Mouse (Mus musculus) cerebellum, adult 9-11 months (tissue): ENCODE measurements around the gene Tbx1.

ENCODE experiments used
- DNase-seq: peaks from one replicate; pipeline ENCODE4 v3.0.0; 2022

Tbx1 gene

DNA sequence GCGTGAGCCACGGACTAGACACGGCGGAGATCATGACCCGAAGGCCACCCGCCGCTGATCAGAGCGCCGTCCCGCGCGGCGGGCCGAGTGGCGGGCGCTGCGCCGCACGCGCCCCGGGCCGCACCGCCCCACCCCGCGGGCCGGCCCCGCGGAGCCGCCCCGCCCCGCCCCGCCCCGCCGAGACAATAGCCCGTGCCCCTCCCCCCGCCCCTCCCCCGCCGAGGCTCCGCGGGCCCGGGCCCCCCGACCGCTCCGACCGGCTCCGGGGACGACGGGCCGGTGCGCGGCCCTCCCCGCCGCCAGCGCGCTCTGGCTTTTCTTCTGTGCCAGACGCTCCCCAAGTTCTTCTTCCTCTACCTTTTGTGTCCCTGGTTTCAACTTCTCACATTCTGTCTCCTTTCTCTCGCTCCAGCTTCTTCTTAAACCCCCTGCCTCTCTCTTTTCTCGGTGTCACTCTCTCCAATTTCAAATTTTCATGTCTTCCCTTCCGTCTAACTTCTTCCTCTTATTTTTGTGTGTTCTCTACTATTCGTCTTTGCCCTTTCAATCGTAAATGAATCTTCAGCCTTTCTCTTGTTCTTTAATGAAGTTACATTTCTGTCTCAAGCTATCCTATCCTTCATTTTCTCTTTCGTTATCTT is 3.4 kb downstream of the Tbx1 start:
- DNase-seq = no peak

DNA sequence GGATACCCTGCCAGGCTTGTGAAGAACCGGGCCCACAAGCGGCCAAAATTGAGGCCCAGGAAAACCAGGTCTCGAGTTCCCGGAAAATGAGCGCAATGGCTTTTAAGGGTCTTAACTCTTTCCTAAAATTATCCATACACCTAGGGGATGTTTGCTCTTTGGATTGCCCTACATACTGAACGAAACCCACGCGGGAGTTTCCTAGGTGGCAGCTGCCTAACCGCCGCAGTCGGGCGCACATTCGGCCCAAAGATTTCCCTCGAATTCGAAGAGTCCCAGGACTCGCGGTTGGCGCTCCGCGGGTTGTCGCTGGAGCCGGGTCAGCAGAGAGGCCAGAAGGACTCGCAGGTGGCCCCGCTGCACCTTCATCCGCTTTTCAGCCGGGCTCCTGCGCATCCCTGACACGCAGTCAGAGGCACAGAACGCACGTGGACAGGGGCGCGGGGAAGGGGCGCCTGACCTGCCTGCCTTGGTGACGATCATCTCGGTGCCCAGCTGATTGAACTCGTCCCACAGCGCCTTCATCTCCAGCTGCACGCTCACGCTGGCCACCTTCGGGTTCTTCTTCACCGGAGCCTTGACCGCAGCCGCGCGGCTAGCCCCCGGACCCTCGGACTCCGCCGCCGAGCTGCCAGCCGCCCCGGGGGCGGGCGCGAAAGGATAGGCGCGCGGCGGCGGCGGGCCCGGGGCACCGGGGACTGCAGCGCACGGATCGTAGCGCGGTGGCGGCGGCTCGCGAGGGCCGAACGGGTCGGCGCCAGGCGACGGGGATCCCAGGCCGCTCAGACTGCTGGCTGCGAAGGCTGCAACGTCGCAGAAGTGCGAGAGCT is 4.2 kb downstream of the Tbx1 start:
- DNase-seq = no peak

DNA sequence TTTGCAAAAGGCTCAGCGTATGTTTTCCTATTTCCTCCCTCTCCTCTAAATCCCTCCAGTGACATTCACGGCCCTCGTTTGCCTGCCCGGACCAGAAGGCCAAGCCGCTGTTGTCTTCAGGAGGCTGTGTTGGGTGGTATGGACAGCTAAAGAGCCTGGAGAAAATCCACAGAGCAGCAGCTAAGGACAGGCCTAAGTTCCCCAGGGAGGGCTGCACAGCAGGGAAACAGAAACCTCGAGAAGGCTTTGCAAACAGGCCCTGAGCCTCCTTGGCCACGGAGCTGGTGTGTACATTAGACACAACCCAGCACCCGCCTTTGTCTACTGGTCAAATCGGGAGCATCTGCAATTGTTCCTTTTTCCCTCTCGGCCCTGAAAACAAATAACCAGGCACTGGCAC is 4.8 kb downstream of the Tbx1 start:
- DNase-seq = no peak

DNA sequence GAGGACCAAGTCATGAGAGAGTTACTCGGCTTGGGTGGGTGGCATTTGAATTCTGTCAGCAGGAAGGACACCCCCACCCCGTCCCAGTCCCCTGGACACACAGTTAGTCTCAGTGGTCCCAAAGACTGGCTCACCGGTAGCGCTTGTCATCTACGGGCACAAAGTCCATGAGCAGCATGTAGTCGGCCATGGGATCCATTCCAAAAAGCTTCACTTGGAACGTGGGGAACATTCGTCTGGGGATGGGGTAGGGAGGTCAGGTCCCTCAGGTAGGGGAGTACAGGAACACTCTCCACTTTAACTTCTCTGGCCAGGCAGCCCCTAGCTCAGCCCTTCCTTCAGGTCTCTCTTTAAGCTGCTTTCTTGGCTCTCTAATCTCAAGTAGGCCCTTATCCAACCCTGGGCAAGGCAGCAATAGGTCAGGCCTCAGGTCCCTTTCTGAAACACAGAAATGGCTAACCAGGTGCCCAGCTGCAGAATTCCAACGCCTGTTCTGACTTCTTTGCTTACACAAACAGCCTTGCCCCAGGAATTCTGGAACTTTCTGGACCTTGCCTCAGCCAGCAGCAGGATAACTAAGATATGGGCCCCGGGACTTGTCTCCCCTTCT is 5.5 kb downstream of the Tbx1 start:
- DNase-seq = no peak

DNA sequence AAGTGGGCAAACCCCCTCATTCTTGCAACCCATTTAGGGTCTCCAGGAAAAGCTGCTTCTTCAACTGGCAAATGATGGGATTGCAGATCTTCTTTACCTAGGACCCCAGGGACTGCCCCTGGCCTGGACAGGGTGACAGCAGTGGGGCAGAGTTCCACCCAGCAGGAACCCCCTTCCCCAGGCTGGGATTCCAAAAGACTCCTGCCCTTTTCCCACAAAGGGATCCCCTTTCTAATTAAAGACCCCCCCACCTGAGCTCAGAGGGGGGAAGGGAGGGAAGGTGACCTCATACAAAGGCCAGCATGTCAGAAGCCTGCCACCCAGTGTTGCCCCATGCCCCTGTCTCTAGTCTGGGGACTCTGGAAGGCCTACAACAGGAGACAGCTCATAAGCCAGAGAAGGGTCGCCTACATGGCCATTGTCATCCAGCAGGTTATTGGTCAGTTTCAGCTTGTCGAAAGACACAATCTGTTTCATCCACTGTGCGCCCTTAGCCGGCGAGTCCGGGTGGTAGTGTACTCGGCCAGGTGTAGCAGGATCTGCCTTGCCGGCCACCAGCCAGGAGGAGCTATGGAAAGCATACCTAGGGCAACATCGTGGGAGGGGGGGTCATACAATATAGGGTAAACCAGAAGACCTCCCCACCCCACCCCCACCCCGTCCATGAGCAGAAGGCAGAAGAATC is 6.7 kb downstream of the Tbx1 start:
- no peak for DNase-seq

DNA sequence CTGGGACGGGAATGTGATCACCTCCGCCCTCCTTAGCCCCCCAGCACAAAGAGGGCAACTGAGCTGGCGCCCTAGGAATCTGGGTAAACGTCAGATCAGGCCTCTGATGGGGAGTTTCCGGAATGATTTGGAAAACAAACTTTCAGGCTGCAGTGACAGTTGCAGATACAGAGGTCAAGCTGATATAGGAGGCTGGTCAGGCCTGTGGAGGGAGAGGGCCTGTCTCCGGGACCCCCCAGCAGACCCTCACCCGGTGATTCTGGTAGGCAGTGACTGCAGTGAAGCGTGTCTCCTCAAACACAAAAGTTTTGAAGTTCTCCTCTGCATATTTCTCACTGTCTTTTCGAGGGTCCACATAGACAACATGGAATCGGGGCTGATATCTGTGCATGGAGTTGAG is 7.3 kb downstream of the Tbx1 start:
- no peak for DNase-seq

DNA sequence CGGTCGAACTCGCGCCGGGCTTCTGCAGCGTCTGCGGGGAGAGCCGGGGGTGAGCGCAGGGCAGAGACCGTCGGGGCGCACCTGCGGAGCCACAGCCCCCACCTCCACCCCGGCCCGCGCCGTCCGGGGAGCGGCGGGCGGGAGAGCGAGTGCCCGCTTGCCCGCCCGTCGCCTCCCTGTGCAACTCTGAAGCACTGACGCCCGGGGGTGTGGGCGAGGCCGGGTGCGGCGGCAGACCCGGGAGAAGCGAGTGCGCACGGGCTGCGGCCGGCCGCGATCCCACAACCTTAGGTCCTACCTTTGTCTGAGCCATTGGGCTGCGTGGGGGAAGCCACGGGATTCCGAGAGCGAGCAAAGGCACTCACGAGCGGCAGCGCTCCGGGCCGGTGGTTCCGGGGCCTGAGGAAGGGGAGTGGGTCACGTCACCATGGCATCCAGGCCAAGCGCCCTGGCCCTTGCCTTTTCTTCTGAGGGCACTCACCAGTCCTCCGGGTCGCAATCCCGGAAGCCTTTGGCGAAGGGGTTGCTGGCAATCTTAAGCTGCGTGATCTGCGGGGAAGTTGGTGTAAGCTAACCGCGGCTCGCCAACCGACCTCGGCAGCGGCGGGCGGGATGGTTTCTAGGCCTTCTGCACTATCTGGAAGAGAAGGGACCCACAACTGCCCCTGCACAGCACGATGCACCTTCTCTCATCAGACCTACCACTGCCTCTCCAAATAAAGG is 7.9 kb downstream of the Tbx1 start:
- DNase-seq = no peak

DNA sequence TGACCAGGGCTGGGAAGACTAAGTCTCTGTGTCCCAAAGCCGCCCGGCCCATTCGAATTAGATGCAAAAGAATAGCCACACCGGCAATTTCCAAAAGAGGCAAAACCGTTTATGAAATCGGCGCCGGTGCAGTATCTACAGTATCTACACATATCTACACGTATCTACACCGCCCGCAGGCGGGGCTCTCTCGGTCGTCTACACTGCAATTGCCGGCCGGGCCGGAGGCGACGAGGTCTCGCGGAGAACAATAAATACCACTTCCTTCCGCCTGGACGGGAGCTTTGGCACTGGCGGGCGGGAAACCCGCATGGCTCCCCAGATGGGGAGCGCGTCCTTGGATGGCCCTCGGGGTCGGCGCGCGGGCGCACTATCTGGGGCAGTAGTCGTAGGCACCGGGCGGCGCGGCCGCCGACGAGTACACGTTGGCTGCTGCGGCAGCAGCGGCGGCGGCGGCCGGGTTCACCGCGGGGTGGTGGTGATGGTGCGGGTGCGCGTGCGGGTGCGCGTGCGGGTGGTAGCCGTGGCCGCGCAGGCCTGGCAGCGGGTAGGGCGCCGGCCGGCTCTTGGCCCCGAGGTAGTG is 8.8 kb downstream of the Tbx1 start:
- no peak for DNase-seq

DNA sequence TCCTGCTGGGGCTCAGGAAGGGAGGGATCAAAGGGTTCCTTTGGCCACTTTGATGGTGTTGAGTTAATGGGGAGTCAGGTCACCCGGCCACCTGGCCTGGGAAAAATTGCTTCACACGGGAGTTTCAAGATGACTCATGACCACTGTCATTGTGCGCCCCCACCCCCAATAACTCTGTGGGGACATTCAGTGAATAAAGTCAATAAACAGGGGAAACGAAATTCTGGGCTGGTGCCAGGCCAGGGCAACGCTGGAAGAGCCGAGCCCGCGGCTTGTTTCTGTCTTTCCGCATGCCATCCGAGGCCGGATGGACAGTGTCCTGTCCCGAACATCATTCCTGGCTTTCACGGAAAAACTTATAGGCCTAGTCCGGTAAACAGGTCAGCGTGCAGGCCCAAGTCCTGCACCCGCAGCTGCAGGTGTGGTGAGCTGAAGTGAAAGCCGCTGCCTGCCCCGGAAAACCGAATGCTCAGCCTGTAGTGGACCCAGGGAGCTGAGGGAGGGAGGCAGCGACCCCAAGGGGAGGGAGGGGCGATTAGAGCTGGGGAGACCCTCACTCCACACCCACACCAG is 9.3 kb downstream of the Tbx1 start:
- no peak for DNase-seq

DNA sequence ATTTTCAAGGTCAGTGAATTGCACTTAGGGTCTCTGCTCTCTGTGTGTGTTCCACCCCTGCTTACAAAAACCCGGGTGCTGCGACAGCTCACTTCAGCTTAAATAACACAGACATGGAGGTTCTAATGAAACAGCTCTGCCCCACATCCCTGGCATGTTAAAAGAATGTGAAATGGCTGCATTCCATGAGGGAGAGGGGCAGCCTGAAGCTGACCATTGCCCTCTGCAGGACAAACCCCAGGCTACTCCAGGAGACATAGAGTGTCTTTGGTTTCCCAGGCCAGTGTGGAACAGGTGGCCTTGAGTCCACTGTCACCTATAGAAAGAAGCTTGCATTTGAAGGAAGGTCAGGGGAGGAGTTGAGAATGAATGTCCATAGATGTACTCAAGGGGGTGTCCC is 10.1 kb downstream of the Tbx1 start:
- no peak for DNase-seq

DNA sequence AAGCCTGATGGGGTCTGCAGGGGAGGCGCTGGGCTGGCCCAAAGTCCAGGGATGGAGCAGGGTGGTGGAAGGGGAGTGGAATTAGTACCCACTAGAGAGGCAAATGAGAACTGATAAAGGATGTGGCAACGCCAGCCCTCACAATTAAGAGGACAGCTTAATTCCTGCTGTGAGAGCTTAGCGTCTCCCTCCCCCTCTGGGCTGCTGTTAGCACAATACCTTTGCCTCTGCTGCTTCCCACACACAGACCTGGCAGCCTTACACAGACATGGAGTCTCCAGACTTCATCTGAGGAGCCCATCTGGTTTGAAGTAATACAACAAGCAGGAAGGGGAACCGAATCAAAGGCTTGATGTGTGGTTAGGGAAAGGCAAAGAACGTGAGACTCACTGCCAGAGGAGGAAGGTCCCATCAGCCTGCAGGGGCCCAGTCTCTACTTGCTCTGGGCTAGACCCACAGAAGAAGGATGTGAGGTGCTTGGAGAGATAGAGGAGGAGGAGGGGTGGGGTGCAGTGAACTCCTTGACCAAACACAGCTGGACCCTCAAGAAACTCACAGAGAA is 12.8 kb downstream of the Tbx1 start:
- no peak for DNase-seq

DNA sequence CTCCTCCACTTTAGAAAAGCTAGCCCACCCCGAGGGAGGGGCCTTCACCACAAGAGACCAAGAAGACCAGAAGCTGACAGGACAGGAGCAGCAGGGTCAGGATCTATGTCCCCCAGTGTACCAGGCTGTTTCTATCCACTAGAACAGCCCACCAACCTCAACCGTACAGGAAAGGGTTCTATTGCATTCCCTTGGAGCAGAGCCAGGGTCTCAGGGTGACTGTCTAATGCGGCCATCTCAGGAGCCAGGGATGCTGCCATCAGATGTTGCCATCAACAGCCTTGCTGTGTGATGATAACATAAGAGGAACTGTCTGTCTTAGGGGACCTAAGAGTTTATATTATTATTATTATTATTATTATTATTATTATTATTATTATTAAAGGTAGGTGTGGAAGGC is 13.4 kb downstream of the Tbx1 start:
- DNase-seq = no peak

DNA sequence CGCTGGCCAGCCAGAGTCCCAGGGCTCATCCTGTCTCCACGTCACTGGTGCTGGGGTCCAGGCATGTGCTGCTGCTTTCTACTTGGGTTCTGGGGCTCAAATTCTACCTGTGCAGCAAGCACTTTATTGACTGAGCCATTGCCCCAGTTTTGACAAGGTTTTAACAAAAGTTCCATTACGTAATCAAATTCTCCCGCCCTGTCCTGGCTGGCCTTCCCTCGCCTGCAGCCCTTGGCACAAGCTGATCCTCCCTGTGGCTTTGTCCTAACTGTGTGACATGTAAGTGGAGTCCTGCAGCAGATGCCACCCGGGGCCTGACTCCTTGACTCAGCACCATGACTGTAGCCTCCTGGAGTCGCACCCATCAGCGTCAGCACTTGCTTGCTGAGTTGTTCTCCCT is 16.3 kb downstream of the Tbx1 start:
- peak; percentile 14 for DNase-seq

DNA sequence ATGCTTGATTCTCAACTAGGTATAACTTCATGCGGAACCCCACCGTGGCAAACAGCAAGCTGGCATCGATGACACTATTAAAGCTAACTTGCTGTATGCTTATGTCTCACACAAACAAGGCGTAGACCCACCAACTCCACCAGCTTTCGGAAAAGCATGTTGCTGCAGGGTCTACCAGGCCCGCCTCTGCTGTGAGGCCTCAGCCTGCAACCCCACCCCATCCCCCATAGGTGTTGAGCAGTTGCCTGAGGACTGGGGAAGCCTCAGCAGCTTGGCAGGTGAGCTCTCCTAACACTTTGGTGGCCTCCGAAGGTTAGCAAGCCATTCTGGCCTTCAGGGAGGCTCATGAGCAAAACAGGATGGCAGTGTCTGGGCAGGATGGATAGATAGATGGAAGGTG is 21.9 kb downstream of the Tbx1 start:
- no peak for DNase-seq

DNA sequence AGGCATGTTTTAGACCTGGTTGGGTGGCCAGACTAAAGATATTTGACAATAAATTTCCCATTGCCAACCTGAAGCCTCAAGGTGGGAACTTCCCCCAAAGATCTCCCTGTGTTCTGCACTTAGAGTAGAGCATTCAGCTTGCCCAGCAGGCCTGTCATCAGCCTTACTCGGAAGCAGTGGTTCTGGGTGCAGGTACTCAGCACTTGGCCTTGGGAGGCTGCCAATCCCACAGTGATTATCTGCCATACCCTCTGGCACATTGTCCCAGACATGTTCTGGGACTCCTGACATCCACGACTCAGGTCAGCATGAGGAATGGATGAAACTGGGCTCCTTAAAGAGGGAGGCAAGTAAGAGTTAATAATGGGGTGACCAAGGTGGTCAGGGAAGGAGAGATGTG is 26.0 kb downstream of the Tbx1 start:
- no peak for DNase-seq

DNA sequence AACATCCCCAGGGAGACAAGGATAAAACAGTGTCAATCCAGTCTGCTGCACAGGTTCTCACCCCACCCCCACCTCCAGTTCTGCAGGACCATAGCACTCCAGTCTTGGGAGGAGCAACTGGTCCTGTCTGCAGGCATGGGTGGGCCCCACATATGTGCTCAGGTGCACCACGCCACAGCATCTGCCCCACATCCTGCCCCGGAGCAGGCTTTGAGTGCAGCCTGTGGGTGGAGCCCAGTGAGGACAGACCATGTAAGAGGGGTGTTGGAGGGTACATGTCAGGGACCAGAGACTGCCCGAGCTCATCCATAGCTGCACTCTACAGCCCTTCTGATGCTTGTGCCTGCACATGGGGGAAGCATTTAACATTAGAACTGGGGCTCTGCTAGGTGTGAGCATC is 34.0 kb downstream of the Tbx1 start:
- DNase-seq = no peak

DNA sequence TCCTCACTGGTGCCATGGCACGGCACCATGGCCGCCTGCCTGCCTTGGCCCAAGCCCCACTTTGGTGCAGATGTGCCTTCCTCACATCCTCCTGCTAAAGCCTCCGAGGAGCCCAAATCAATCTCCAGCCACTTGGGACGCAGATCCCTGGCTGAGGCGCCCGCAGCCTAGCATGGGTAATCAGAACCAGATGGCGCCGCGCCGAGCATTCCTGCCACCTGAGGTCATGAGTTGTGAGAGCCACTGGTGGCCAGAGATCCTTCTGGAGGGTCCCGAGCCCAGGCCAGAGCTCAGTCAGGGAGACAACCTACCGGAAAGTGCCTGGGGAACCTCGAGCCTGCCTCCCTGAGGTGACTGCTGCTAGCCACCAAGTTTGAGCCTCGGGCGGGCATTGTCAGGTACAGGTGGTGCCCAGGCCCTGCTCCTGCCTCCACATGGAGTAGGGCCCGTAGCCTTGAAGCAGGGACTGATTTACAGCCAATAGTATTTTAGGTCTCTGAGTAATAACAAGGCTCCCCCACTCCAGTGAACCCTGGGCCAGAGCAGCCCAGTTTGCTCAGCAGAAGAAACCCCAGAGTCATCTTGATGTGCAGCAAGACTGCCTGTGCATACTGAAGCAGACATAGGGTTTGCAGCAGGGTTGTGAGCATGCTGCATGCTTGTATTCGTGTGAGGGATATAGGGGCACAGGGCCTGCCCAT is 35.1 kb downstream of the Tbx1 start:
- no peak for DNase-seq

DNA sequence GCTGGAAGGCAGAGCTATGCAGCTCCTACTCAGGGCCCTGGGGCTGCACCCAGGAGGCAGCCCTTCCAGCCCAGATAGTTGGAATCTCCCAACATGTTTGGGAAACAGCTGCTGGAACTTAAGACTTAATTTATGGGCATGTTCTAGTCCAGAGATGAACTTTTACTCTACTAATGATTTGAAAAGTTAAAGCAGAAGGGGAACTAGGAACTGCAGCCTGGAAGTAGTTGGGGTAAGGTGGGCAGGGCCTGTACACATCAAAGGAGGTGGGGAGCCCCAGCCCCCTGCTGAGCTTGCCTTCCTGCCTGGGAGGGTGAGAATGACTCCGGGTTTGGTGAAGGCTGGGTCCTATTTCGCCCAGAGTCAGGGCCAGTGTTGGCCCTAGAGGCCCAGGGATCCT is 35.8 kb downstream of the Tbx1 start:
- no peak for DNase-seq

DNA sequence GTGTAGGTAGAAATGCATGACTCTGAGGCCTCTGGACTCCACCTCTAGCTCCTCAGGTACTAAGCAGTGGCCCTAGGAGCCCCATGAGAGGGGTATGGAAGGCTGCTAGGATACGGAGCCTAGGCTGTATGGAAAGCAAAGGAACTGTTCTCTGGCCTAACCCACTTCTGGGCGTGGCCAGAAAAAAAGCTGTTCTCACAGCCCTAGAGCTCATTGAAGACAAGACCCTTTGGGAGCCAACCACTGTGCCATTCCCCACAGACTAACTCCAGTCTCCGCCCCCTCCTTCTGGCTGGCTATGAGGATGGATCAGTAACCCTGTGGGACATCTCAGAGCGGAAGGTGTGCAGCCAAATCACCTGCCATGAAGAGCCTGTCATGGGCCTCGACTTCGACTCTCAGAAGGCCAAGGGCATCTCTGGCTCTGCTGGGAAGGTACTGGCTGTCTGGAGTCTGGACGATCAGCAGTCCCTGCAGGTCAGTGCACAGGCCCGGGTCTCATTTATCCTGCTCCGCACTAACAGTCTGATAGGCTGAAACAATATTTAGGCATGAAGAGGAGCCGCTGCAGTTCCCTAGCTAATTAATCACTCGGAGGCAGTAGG is 38.3 kb downstream of the Tbx1 start:
- no peak for DNase-seq

DNA sequence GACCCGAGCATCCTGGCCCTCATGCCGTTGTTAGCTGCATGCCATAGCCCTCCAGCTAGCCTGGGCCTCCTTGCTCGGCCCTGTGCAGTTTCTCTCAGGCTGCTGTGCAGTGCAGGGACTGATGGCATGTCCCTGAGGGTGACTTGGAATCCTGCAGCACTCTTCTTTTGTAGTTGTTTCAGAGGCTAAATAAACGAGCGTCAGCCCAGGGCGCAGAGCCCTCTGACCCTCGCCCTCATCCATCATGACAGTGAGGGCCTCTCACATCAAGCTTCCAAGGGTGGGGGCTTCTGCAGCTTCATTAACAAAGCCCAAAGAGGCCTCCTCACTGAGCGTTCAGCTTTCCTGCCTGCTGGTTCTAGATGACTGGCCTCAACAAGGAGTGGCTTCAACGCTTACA is 38.9 kb downstream of the Tbx1 start:
- no peak for DNase-seq

DNA sequence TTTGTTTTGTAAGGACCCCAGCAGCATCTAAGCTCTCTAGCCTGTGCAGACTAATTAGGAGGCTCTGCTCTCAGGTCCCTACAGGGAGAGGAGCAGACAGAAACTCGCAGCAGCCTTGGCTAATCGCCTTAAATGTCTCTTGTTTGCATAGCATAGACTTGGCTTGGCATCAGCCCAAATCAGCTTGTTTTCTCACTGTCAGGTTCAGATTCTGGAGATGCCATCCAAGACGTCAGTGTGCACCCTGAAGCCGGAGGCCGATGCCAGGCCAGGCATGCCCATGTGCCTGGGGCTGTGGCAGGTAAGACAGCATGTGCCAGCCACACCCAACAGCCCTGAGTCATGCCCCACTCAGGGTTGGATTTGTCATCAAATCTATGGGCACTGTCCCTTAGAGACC is 42.6 kb downstream of the Tbx1 start:
- no peak for DNase-seq
